Mouse (Mus musculus) kidney, postnatal 0 days (tissue): Measurements from ENCODE around the gene Klc4. TPM values are rescaled to one million over a fixed set of nuclear protein-coding genes. Genes with fewer than 3 reads are reported as not detected.

ENCODE experiments used
- ATAC-seq: fragments of 200-750 bp; cut with Nextera tagmentation; replicated peaks from 2 replicates; pipeline ENCODE4 v1.8.0; 2017; ENCODE audit warnings: low read depth, moderate number of reproducible peaks, moderate TSS enrichment, moderate library complexity; ENCODE audit not compliant: low FRiP score
- DNase-seq: peaks from one replicate; pipeline ENCODE4 v3.0.0-alpha.2; 2016; ENCODE audit warnings: low spot score
- H3K27ac ChIP-seq: fragments of 300-500 bp; sonication (generic); 2 replicates; pipeline ENCODE4 v1.5.1; 2014; ENCODE audit warnings: mild to moderate bottlenecking
- H3K27me3 ChIP-seq: fragments of 300-500 bp; sonication (generic); 2 replicates; pipeline ENCODE4 v1.6.1; 2014; ENCODE audit warnings: low read length, mixed read lengths; ENCODE audit not compliant: insufficient read depth
- H3K36me3 ChIP-seq: fragments of 300-500 bp; sonication (generic); 2 replicates; pipeline ENCODE4 v1.6.1; 2014; ENCODE audit warnings: low read length, mixed read lengths; ENCODE audit not compliant: insufficient read depth
- H3K4me1 ChIP-seq: fragments of 300-500 bp; sonication (generic); replicated peaks from 2 replicates; pipeline ENCODE4 v1.6.1; 2014; ENCODE audit warnings: antibody characterized with exemption, low read length, mixed read lengths; ENCODE audit not compliant: insufficient read depth
- H3K4me2 ChIP-seq: fragments of 300-500 bp; sonication (generic); 2 replicates; pipeline ENCODE4 v1.6.1; 2014; ENCODE audit warnings: mild to moderate bottlenecking, low read length, moderate library complexity, mixed read lengths
- H3K4me3 ChIP-seq: fragments of 300-500 bp; sonication (generic); replicated peaks from 2 replicates; pipeline ENCODE4 v1.5.1; 2014; ENCODE audit warnings: low read depth, low read length
- H3K9ac ChIP-seq: fragments of 300-500 bp; sonication (generic); 2 replicates; pipeline ENCODE4 v1.6.1; 2014; ENCODE audit warnings: low read depth, low read length
- H3K9me3 ChIP-seq: fragments of 300-500 bp; sonication (generic); replicated peaks from 2 replicates; pipeline ENCODE4 v1.6.1; 2016; ENCODE audit warnings: low read length, inconsistent platforms, mixed read lengths
- CTCF ChIP-seq: IDR thresholded peaks from 2 replicates; pipeline ENCODE4 v1.5.1; 2016; ENCODE audit warnings: antibody characterized with exemption, low read depth, mild to moderate bottlenecking, moderate library complexity
- WGBS: fragments of 180-500 bp; shearing (Covaris S2); extraction: QIAGEN DNeasy Blood & Tissue Kit; methylation state at CpG from one replicate; pipeline ENCODE4 v1.1.7; 2014; 5-methylcytosine and 5-hydroxymethylcytosine counted together
- polyA plus RNA-seq: library from polyadenylated mRNA; unstranded; fragments of >200 nt; fragmentation: Nextera tagmentation; extraction: Ambion mirVana; gene quantifications from 2 replicates; pipeline ENCODE4 v1.2.1, GENCODE M21; 2015

The Klc4 gene
- polyA plus RNA-seq, 1 experiment from 2014 or later, result 47.6 TPM

GRCm38 (mm10) chr17:46661351-46661750, 15.5 kb upstream of the Klc4 start:
- no peak for DNase-seq
- no peak overlapping the region for H3K27ac ChIP-seq
- TF ChIP-seq CTCF, result no peak
- no peak overlapping the region for H3K4me3 ChIP-seq
- no peaks in the 10 kb centered on the region for H3K9me3 ChIP-seq
- H3K4me2 ChIP-seq, result no peak overlapping the region
- H3K4me1 ChIP-seq, result 0 out of 2 replicates have a peak, but pooled peaks cover under 1% of the 10 kb centered on the region
- no peak for ATAC-seq
- H3K9ac ChIP-seq, result no peak overlapping the region
- WGBS, result 92% methylated on average over 9 of the region's 9 CpGs
- peaks cover 84% of the 10 kb centered on the region for H3K36me3 ChIP-seq
- no peaks in the 10 kb centered on the region for H3K27me3 ChIP-seq

DNA sequence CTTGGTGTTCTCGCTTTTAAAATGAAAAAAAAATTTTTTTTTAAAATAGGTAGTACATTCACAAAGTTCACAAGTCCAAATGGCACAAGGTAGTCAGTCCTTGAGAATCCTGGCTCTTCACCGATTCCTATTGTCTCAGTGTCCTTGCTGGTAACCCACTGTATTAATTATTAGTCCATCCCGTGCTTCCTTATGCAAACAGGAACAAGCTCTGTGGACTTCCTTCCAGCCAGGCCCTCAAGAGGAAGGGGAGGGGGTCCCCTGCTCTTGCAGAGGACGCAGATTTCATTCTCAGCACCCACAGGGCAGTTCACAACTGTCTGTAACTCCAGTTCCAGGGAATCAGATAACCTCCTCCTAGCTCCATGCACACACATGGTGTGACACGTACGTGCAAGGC, 10.2 kb upstream of the Klc4 start:
- H3K9ac ChIP-seq, result no peak overlapping the region
- H3K27ac ChIP-seq, result no peak overlapping the region
- WGBS, result 62% methylated on average over 6 of the region's 6 CpGs
- no peaks in the 10 kb centered on the region for H3K27me3 ChIP-seq
- H3K4me1 ChIP-seq, result peaks cover 17% of the 10 kb centered on the region; the same call in 1 of the 2 replicates
- H3K4me2 ChIP-seq, result no peak overlapping the region
- no peak for TF ChIP-seq CTCF
- no peaks in the 10 kb centered on the region for H3K9me3 ChIP-seq
- no peak overlapping the region for H3K4me3 ChIP-seq
- ATAC-seq, result no peak
- peaks cover 61% of the 10 kb centered on the region for H3K36me3 ChIP-seq
- no peak for DNase-seq

DNA sequence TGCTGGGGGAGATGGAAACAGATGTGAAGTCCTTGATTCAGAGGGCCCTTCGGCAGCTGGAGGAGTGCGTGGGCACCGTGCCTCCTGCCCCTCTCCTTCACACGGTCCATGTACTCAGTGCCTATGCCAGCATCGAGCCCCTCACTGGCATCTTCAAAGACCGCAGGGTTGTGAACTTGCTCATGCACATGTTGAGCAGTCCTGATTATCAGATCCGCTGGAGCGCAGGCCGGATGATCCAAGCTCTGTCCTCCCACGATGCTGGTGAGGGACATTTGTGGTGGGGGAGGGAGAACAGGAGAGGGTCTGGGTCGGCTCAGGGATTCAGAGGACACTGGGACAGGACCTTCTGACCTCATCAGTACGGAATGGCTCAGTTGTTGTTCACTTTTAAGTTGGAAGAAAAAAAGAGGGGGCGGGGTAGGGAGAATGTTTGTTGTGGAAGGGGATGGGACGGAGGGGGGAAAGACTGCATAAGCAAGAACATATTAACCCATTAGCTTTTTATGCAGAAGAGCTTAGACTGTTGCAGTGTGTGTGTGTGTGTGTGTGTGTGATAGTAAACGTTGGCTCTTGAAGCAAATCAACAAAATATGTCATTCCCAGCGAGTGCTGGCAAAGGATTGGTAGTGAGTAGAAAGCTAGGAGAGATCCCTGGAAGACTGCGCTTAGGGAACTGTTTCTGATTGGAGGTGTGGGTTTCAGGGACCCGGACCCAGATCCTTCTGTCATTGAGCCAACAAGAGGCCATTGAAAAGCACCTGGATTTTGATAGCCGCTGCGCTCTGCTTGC, 6.1 kb upstream of the Klc4 start:
- Histone ChIP-seq H3K9me3 (no peaks in the 10 kb centered on the region), H3K27ac (peak overlapping the region; percentile 97; the same call in 1 of the 2 replicates), H3K4me2 (peak overlapping the region; percentile 85), H3K4me1 (peaks cover 23% of the 10 kb centered on the region; the same call in 1 of the 2 replicates), H3K9ac (peak overlapping the region; percentile 82; the same call in 1 of the 2 replicates), H3K36me3 (peaks cover 40% of the 10 kb centered on the region), H3K27me3 (no peaks in the 10 kb centered on the region), H3K4me3 (peak overlapping the region; percentile 69)
- WGBS, result 48% methylated on average over 20 of the region's 20 CpGs
- no peak for TF ChIP-seq CTCF
- DNase-seq (no peak), ATAC-seq (no peak)

GRCm38 (mm10) chr17:46651292-46651691, 5.5 kb upstream of the Klc4 start:
- Histone ChIP-seq H3K4me2 (peak overlapping the region; percentile 85), H3K27me3 (no peaks in the 10 kb centered on the region), H3K4me3 (peak overlapping the region; percentile 69), H3K9ac (peak overlapping the region; percentile 82), H3K27ac (peak overlapping the region; percentile 97), H3K4me1 (peaks cover 22% of the 10 kb centered on the region; the same call in 1 of the 2 replicates), H3K9me3 (no peaks in the 10 kb centered on the region), H3K36me3 (peaks cover 34% of the 10 kb centered on the region)
- no peak for TF ChIP-seq CTCF
- DNase-seq, result no peak
- ATAC-seq, result no peak
- WGBS, result 61% methylated on average over 17 of the region's 17 CpGs

DNA sequence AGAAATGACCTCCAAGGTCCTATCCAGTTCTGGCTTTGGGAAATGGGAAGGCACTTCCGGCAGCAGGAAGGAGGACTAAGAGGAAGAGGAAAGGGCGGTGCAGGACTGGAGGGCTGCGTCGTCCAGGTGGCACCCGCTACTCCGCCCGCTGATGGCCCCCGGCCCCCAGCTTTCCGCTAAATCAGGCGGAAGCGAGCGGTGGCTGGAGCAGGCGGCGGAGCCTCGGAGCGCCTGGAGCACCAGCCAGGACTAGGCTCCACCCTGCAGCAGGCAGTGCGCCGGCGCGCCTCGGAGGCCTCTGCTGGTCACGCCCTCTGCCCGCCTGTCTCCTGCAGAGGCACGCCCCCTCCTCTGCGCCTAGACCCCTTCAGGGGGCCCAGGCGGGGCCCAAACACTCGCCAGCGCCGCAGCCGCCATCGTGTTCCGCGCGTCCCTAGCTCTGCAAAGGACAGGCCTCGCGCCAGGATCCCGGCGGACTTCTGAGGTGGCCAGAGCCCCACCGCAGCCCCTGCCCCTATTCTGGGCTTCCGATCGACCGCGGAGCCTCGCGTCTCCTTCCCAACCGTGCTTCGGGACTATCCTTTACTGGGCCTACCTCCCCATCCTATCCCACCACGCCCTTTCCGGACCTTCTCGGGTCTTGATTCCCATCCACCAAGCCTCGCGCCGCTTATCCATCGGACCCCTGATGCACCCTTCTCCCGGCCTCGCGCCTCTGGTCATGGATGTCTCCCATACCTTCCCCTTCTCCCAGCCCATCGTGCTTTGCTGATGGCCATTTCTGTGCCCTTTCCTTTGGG, 4.6 kb upstream of the Klc4 start, which contains the start of gene Cul7:
Gene Cul7, plus strand, starts transcription at position 106 of the 800 bp plus-strand sequence.
- no peaks in the 10 kb centered on the region for H3K9me3 ChIP-seq
- peak within 1 kb of the TSS; percentile 69 for H3K4me3 ChIP-seq
- H3K4me1 ChIP-seq, result peaks cover 20% of the 10 kb centered on the region; the same call in 1 of the 2 replicates
- ATAC-seq (peak; percentile 89), DNase-seq (peak; percentile 99)
- H3K4me2 ChIP-seq, result peak within 1 kb of the TSS; percentile 85
- no peaks in the 10 kb centered on the region for H3K27me3 ChIP-seq
- H3K27ac ChIP-seq, result peak within 1 kb of the TSS; percentile 97
- peak within 1 kb of the TSS; percentile 82 for H3K9ac ChIP-seq
- WGBS, result under 1% methylated on average over 51 of the region's 58 CpGs
- 0 out of 2 replicates have a peak, but pooled peaks have one; percentile 10 for TF ChIP-seq CTCF
- H3K36me3 ChIP-seq, result peaks cover 25% of the 10 kb centered on the region

- no peaks in the 10 kb centered on the region for H3K27me3 ChIP-seq
- peak overlapping the region; percentile 85 for H3K4me2 ChIP-seq
- no peak for ATAC-seq
- peaks cover 20% of the 10 kb centered on the region; the same call in 1 of the 2 replicates for H3K4me1 ChIP-seq
- 21% methylated on average over 15 of the region's 15 CpGs for WGBS
- no peak for TF ChIP-seq CTCF
- H3K9me3 ChIP-seq, result no peaks in the 10 kb centered on the region
- peak overlapping the region; percentile 82; the same call in 1 of the 2 replicates for H3K9ac ChIP-seq
- peaks cover 22% of the 10 kb centered on the region for H3K36me3 ChIP-seq
- peak overlapping the region; percentile 97 for H3K27ac ChIP-seq
- peak overlapping the region; percentile 69 for H3K4me3 ChIP-seq
- DNase-seq, result no peak
Measured at GRCm38 (mm10) chr17:46649811-46650210, 4.0 kb upstream of the Klc4 start.
